Mouse (Mus musculus): ENCODE measurements around the gene Cd4.
"Not testable (repeated sequence)": the region's sequence is repeated elsewhere in the genome, so short reads cannot be mapped to it uniquely, and the experiment has no call there.

Gene Cd4

DNA sequence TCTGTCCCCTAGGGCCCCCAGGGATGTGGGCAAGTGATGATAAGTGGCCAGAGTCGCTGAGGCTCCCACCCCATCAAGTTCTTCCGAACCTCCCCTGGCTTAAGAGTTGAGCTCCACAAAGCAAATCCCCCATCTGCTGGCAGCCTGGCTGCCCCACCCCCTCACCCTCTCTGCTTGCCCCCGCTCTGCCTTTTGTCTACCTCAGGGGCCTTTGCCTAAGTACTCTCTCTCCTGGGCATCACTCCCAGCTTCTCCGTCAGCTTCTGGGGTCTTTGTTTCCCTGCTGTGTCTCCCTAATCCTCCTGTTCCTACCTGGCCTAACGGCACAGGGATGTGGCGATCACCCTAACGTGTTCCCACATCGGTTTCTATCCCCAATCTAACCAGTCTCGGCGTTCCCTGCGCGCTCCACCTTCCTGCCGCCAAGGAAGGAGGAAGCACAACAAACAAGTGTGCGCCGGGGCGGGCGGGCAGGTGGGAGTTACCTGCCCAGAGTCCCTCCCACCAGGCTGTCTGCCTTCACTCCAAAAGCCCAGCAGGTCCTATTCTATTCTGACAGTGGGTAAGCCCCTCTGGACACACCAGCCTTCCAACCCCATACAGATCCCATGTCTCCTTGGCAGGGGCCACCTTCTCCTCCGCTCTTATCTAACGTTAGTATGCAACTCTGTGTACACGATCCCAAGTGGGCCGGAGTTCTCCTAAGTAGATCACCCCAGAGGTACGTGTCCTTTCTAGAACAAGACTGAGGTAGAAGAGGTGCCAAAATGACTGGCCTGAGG is 27.3 kb upstream of the Cd4 start:
- no peak for DNase-seq (ENCODE audit: low spot score)

DNA sequence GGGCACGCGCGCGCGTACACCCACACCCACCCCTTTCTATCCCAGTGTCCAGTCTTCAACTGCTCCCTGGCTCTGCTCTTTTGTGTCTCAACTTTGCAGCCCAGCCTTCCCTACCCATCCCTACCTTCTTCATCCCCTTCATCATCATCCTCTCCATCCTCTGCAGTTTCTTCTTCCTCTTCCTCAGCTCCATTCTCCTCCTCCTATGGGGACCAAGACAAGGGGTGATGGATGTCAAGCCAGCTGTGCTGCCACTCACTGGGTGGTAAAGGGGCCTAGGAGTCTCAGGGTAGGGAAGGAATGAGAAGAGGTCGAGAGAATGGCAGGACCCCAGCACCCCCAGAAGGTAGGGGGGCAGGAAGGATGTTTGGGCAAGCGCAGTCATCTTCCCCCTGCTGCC is 26.5 kb upstream of the Cd4 start:
- DNase-seq (ENCODE audit: low spot score) = no peak

DNA sequence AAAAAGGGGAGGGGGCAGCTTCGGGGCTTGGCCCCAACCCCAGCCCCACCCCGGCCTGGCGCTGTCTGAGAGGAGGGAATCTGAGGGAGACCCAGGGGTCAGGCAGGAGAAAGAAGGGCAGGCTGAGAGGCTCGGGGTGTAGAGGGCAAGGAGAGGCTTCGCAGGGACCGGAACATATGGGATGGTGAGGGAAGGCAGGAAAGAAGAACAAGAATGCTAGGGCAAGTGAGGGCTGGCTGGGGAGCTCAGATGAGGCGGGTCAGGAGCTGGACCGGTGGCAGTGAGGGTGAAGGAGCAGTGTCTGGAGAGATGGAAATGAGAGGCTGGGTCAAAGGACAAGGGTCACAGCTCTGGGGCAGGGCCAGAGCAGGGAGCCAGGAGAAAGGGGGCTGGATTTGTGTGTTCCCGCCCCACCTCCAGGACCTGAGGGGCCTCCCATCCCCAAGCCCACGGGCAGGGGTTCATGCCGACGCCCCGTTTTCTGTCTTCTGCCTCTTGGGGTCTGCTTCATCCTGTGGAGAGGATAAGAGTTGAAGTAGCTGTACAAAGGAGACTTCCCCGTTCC is 25.8 kb upstream of the Cd4 start:
- DNase-seq (ENCODE audit: low spot score) = no peak

DNA sequence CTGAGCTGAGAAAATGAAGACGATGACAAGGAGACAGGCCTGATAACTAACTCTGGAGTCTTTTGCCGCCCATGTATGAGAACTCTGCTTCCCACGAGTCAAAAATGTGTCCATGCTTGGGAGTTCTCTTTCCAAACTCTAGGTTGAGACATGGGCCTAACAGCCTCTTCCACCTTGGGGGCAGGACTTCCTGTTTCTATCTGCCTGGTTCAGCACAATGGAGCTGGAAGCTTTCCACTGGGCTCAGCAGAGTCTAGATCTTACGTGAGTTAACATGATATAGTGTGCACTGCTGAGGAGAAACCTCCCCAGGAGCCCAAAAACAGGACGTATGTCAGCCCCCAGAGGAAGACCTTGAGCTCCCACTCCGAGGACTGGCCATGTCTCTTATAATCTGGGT is 25.2 kb upstream of the Cd4 start:
- no peak for DNase-seq (ENCODE audit: low spot score)

DNA sequence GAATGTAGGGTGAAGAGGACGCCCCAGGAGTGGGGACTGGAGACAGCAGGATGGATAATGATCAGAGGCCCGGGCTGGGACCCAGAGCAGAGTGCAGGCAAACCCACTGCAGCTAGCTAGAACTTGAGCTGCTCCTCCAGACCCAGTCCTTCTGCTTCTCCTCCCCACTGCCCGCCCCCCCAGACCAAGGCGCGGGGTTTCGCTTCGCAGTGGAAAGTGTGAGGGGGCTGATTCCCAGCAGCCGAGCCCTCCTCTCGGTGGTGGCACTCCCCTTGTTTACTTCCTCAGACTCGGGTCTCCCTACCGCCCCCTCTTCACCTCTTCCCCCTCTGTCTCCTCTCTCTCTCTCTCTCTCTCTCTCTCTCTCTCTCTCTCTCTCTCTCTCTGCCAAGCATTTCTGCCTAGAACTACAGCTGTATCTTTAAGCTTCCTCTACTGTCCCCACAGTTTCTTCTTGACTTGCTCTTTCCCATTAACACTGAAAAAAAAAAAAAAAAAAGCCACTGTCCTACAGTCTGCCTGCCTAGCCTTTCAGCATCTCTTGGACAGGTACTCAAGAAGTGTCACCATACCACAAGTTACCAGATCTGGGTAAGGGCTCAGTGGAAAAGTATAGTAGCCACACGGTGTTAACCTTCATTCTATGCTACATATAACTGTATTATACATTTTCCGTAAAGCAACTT is 23.7 kb upstream of the Cd4 start, which contains the start of gene Lag3:
TSS of gene Lag3 (minus strand) at position 173 of the 686 bp plus-strand sequence.
- no peak for DNase-seq (ENCODE audit: low spot score)

DNA sequence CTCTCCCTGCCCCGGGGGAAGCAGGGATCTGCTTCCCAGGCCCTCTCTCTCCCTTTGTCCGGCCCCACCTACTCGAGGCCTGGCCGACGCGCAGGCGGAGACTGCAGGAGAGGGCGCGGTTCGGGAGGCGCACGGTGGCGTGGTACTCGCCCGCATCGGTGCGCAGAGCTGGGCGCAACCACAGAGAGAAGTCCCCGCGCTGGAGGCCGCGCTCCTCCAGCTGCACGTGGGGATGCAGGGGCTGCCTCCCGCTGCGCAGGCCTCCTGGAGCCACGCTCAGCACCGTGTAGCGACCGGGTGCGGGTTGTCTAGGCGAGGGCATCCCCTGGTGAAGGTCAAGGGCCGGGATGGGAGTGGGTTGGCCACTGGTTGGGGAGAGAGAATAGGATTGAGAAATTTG is 22.0 kb upstream of the Cd4 start:
- no peak for DNase-seq (ENCODE audit: low spot score)

DNA sequence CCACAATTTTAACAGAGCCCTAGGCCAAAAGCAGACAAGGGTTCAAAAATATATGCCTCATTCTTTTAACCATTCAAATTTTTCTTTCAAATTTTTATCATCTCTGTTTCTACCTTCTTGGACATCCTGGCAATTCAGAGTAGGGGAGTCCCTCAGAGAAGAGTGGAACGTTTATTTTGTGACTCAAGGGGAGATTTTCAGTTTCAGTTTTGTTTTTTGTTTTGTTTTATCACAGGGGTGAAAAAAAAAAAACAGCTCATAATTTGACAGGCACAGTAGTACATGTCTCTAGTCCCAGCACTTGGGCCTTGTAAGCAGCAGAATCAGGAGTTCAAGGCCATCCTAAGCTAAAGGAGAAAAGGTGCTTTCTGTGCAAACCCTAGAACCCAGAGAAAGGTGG is 19.7 kb upstream of the Cd4 start:
- DNase-seq (ENCODE audit: low spot score) = no peak

DNA sequence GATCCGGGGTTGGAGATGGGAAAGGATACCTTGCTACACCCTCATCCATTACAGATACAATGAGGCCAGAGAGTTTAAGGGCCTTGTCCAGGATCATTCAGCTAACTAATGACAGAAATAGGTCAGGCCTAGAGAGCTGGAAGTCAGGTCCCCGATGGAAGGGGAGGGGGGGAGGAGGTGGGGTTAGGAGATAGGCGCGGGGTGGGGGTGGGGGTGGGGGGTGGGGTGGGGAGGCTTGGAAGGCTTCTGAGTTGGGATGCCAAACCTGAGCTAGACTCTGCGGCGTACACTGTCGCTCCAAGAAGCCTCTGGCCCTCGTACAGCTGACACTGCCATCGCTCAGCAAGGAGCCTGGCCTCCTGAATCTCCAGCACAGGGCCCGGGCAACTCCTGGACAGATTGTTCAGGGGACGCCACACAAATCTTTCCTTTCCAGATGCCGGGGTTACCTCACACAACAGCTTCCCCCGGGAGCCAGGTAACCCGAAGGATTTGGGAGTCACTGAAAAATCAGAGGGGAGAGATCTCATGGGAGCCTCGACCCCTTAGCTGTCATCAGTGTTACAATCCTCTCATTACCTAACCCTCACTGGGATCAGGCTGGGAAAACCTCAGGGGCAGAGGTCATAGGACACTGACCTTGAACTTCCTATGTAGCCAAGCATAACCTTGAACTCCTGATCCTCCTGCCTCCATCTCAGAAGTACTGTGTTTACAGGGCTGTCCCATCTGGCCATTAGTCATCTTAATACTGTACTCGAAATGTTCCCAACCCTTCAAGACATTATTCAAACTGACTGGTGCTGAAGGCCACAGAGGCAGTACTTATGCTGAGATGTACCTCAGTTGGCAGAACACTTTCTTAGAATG is 17.2 kb upstream of the Cd4 start:
- DNase-seq (ENCODE audit: low spot score) = no peak

DNA sequence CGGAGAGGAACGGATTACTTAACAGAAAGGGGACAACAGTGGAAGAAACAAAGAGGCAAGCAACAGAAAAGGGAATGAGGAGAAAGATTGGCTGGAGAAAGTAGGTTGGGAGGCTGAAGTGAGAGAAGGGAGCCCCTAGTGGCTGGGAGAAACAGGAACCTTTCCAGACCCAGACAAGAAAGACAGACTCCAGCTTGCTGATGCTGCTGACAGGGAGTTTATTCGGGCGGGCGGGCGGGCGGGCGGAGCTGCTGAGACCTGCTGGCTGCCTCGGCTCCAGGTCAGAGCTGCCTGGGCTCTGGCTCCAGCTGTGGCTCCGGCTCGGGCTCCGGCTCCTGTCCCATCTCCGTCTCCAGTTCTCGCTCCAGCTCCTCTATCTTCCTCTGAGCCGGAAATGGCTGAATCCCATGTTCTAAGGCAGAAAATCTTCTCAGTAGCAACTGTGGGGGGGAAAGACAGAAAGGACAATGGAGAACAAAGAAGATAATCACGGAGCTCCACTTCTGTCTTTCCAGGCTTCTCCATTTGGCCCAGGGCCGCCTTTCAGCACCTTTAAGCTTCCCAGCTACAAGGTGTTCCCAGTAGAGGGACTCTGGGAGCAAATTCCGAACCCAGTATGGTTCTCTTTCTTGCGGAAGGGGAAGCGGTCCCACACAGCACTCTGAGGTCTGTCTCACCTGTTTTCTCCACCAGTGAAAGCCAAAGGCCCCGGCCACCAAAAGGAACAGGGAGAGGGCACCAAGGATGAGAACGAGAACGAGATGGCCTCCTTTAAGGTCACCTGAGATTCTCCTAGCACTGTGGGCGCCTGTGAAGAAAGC is 16.4 kb upstream of the Cd4 start:
- peak; percentile 84 for DNase-seq (ENCODE audit: low spot score)

DNA sequence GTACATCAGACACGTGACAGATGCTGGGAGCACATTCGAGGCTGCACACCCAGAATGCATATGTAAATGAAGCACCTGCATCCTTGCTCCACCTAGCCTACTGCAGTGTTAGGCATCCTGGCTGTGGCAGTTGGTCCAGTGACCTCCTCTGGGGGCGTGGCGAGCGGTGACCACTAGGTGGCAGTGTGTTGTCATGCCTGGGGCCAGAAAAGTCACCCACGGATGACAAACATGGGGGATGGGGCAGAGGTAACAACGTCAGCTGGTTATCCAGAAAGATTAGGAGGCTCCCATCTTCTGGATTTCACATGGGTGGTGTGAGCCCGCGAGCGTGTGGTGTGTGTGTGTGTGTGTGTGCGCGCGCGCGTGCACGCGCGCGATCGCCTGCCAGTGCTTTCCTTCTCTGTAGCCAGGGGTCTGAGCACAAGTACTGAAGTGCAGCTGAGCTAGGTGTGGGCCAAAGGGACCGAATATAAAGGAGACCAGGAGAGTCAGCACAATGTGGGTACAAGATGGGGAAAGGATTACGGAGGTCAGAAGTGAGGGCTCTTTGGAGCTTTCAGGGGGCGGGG is 15.6 kb upstream of the Cd4 start:
- peak; percentile 89 for DNase-seq (ENCODE audit: low spot score)

DNA sequence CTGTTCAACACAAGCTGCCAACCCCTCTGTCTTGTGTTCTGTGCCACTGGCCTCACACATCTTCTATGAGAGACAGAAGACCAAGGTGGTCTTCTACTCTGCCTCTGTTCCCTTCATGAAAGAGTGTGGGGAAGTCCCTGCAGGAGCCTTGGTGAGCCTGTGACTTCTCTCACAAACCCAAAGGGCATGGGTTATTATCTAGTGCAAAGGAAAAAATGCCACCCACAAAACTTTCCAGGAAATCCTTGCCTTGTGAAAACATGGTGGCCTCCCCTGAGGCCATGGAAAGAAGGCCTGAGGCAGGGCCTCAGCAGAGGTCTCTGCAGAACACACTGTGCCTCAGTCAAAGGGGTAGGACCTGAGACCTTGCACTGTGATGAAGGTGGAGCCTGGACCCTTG is 13.8 kb upstream of the Cd4 start:
- DNase-seq (ENCODE audit: low spot score) = no peak

DNA sequence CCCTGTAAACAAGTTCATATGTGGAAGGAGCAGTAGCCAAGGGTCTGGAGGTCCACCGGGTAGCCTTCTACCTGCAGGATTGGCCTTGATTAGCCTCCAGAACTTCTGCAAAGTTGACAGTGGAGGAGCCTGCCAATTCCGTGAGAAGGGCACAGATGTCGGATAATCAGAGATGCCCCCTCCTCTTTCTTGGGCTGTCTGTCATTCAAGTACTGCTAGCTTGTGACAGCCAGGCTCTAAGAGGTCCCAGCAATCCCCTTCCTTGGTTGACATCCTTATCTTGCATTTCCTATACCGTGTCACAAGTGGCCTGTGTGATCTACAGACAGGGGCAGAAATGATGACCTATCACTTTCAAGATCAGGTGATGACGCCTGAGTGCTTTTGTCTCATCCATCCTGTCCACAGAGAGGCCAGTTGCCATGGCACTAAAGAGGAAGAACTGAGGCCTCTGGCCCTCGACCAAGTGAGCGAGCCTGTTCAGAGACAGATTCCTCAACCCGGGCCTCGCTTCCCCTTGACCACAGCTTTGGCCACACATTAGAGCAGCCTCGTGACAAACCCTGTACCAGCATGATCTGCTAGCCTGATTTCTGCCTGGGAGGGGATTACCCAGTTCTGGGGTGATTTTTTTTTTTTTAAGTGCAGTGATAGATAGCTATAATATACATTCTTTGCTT is 12.9 kb upstream of the Cd4 start:
- DNase-seq (ENCODE audit: low spot score) = no peak

DNA sequence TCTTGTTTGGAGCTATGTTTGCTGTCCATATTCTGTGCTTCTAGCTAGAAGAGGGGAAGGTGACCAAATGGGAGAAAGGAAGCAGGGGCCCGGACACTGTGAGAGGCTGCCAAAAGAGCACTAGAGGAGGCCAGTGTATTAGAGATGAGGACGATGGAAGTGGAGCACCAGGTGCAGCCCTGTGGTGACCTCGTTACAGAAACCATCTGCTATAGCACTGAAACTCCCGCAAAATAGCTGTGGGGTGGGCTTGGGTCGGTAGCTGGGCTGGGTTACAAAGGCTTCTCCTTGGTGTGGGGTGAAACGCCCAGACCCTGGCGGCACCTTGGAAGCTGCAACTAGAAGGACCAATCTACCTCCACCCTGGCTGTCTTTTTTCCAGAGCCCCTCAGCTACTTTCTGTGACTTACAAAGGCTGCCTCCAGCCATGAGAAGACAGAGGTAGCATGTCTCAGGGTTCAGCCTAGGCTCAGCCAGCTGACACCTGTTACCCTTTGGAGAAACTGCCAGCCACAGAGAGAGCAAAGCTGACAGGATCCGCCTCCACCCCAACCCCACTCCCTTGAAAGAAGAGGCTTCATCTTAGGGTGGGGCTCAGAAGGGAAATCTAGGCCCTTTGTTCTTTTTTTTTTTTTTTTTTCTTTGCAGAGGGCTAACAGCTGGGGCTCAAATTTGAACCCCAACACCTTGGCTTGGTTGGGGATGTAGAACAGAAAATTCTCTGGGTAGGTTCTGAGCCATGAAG is 12.2 kb upstream of the Cd4 start:
- DNase-seq (ENCODE audit: low spot score) = no peak

DNA sequence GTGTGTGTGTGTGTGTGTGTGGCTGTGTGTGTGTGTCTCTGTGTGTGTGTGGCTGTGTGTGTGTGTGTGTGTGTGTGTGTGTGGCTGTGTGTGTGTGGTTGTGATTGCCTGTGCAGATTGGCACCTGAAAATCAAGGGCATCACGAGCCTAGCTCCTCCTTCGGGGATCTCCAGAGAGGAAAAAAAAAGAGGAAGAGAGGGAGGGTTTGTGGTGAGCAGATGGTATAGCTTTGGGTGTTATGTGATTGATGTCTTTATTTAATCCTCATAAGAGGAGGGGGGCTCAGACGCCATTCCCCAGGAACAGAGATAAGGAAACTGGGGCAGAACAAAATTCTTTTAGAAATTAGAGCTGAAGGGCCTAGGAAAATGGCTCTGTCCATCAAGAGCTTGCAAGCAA is 10.3 kb upstream of the Cd4 start:
- no peak for DNase-seq (ENCODE audit: low spot score)

DNA sequence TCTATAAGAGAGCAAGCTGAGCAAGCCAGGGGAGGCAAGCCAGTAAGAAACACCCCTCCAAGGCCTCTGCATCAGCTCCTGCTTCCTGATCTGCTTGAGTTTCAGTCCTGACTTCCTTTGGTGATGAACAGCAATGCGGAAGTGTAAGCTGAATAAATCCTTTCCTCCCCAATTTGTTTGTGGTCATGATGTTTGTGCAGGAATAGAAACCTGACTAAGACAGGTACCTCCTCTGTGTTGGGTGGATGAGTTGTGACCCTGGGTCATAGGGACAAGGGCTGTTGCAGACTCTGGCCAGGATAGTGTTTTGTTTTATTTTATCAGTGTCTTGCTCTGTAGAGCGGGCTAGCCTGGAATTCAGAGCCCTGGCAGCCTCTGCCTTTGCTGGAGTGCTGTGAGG is 6.1 kb upstream of the Cd4 start:
- DNase-seq (ENCODE audit: low spot score) = not testable (repeated sequence)

DNA sequence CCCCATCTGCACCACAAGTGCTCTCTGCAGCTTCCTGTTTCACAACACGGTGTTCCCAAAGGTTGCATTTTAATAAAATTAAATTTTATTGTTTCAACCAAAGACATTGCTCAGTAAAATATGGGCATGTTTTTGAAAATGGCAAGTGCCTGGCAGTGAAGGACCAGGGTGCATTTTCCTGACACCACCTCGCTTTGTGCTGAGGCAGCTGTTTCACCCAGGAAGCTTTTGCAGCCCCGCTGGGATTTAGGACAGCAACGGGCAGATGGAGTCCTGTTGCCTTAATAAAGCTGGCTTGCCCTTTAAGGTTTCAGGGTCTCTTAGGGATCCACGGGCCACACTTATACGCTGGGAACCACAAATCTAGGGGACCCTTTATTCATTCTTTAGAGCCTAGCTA is 3.0 kb upstream of the Cd4 start:
- DNase-seq (ENCODE audit: low spot score) = no peak

DNA sequence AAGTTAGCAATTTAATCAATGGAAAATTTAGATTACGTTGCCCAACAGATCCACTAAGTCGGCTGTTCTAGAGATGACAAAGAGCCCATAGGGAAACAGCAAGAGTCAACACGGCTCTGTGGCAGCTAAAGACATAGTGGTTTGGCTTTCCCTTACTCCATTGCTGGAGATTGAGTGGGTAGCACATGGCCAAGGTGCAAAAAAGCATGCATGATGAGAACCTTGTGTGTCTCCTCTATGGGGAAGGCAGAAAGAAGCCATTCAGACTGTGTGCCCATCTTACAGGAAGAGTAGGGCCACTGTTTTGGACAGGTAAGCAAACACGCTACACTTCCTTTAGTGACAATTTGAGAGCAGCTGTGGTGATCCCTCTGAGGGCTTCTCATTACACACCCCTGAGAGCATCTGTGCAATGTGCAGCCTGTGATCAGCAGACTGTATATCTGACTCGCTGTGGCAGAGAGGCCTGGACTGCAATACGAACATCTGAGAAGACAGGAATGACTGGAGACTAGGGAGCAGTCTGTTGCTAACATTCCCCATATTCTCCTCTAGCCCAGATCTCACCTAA is 619 bp upstream of the Cd4 start:
- DNase-seq (ENCODE audit: low spot score) = no peak

DNA sequence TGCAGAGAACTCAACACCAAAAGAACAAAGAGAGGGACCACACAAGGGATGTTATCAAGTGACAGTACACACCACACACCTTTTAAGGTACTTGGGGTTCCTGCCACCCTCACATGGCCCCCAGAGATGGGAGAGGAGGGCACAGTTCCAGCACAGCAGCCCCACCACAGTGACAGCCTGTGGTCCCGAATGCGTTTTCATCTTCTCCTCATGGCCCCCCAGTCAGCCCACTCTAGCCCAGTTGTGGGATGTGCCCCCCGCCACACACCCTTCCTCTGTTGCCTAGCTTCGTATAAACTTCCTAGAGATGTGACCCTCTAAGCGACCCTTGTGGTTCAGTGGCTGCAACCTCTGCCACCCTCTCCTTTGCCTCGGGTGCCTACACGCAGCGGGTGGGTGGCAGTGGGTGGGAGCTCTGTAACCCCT is 2.1 kb downstream of the Cd4 start:
- DNase-seq (ENCODE audit: low spot score) = no peak

DNA sequence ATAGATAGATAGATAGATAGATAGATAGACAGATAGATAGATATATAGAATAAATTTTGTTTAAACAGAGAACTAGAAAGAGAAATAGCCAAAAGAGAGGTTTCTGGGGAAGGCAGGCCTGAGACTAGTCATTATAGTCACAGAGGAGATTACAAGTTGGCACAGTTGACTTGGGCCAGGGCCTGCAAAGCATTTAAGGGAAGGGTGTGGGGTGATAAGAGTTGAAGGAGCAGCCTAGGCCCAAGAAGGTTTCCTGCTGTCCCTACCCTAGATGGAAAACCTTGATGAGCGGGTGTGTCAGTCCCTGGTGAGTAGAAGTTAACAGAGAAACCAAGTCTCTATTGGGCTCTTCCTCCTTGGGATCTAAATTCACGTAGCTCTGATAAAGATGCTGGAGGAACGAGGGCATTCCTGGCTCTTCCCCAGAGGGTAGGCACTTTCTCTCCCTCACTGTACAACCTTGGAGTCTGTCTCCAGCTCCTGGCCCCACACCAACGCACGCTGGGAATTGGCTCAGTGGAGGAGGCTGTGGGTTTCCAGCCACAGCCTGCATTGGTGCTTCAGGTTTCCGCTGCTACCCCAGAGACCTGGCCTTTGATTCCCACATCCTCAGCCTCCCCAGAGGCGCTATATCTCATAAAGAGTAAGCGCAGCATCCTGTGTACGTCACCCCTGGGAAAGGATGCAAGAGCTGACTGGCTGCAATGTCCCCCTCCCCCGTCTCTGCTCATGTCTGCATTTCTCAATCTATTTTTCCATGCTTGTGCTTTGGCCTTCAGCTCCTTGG is 3.1 kb downstream of the Cd4 start:
- DNase-seq (ENCODE audit: low spot score) = no peak
